Mouse (Mus musculus) liver, embryonic 12.5 days (tissue): ENCODE measurements around the gene Papss1. TPM values are rescaled to one million over a fixed set of nuclear protein-coding genes. Genes with fewer than 3 reads are reported as not detected.

Experiments
- ATAC-seq: fragments of 200-750 bp; cut with Nextera tagmentation; 2 replicates; pipeline ENCODE4 v1.8.0; 2017; ENCODE audit warnings: moderate number of reproducible peaks, mild to moderate bottlenecking, moderate library complexity
- H3K27ac ChIP-seq: fragments of 300-500 bp; sonication (generic); 2 replicates; pipeline ENCODE4 v1.5.1; 2016; ENCODE audit warnings: mild to moderate bottlenecking
- H3K27me3 ChIP-seq: fragments of 300-500 bp; sonication (generic); replicated peaks from 2 replicates; pipeline ENCODE4 v1.6.1; 2016; ENCODE audit warnings: mild to moderate bottlenecking, moderate library complexity
- H3K36me3 ChIP-seq: fragments of 300-500 bp; sonication (generic); 2 replicates; pipeline ENCODE4 v1.6.1; 2016; ENCODE audit warnings: mild to moderate bottlenecking, moderate library complexity
- H3K4me1 ChIP-seq: fragments of 300-500 bp; sonication (generic); 2 replicates; pipeline ENCODE4 v1.6.1; 2016
- H3K4me2 ChIP-seq: fragments of 300-500 bp; sonication (generic); 2 replicates; pipeline ENCODE4 v1.6.1; 2016; ENCODE audit warnings: mild to moderate bottlenecking, moderate library complexity
- H3K4me3 ChIP-seq: fragments of 300-500 bp; sonication (generic); 2 replicates; pipeline ENCODE4 v1.5.1; 2016; ENCODE audit warnings: mild to moderate bottlenecking, moderate library complexity
- H3K9ac ChIP-seq: fragments of 300-500 bp; sonication (generic); 2 replicates; pipeline ENCODE4 v1.6.1; 2016; ENCODE audit warnings: mild to moderate bottlenecking, moderate library complexity
- H3K9me3 ChIP-seq: fragments of 300-500 bp; sonication (generic); replicated peaks from 2 replicates; pipeline ENCODE4 v1.6.1; 2016; ENCODE audit warnings: mild to moderate bottlenecking, moderate library complexity
- WGBS: fragments of 180-500 bp; shearing (Covaris S2); methylation state at CpG from one replicate; pipeline ENCODE4 v1.1.7; 2016; ENCODE audit not compliant: insufficient replicate concordance; 5-methylcytosine and 5-hydroxymethylcytosine counted together
- polyA plus RNA-seq: library from polyadenylated mRNA; unstranded; fragments of >200 nt; fragmentation: Nextera tagmentation; extraction: Ambion mirVana; gene quantifications from 2 replicates; pipeline ENCODE4 v1.2.1, GENCODE M21; 2016

Gene Papss1
- polyA plus RNA-seq, 1 experiment from 2014 or later: 15.1 TPM

DNA sequence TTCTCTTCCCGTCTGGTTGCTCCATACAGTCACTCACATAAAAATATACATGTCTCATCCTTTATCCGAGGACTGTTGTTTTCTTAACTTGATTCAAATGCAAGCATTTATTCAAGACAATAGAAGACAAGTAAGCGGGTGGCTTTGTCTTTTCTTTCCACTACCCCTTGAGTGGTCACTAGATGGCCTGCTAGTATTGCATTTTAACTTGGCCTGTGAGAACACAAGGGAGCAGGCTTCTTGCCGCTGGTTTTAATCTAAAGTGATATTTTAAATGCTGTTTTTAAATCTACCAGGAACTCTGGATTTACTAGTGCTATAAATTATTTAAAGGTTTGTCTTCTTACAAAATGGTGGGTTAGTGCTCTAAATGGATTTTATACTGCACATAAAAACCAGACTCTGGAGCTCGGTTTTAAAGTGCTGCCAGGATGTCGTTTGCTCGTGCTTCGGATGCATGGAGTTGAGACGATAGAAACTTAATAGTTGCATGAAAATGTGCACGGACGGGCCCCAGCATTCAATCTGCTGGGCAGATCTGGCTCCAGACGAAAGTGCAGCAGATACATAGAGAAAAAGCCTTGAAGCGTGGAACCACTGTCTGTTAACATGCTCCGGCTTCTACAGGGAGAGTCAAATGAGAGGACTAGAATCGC lies 28.7 kb downstream of the Papss1 start:
- 83% methylated on average over 15 of the region's 15 CpGs for WGBS
- H3K27me3 ChIP-seq: no peaks in the 10 kb centered on the region
- H3K4me2 ChIP-seq: no peak overlapping the region
- ATAC-seq: no peak
- no peaks in the 10 kb centered on the region for H3K4me1 ChIP-seq
- no peak overlapping the region for H3K9ac ChIP-seq
- no peak overlapping the region for H3K4me3 ChIP-seq
- no peaks in the 10 kb centered on the region for H3K9me3 ChIP-seq
- H3K27ac ChIP-seq: no peak overlapping the region
- H3K36me3 ChIP-seq: peaks cover 18% of the 10 kb centered on the region; the same call in 1 of the 2 replicates

DNA sequence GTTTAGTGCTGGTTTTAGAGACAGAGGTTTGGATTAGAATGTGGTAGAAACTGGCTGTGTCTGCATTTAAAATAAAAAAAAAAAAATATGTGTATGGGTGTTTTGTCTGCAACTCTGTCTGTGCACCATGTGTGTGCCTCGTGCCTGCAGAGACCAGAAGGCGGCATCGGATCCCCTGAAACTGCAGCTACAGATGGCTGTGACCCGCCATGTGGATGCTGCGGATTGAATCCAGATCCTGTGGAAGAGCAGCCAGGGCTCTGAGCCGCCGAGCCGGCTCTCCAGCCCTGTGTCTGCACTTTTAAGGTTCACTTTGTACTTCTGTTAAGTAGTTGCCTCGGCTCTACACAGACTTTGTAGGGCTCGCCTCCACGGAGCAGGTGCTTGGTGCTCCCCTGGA lies 29.8 kb downstream of the Papss1 start:
- Histone ChIP-seq H3K4me1 (no peaks in the 10 kb centered on the region), H3K9ac (no peak overlapping the region), H3K27ac (no peak overlapping the region), H3K4me2 (no peak overlapping the region), H3K9me3 (no peaks in the 10 kb centered on the region), H3K4me3 (no peak overlapping the region), H3K36me3 (peaks cover 10% of the 10 kb centered on the region; the same call in 1 of the 2 replicates), H3K27me3 (no peaks in the 10 kb centered on the region)
- 83% methylated on average over 11 of the region's 11 CpGs for WGBS
- no peak for ATAC-seq

DNA sequence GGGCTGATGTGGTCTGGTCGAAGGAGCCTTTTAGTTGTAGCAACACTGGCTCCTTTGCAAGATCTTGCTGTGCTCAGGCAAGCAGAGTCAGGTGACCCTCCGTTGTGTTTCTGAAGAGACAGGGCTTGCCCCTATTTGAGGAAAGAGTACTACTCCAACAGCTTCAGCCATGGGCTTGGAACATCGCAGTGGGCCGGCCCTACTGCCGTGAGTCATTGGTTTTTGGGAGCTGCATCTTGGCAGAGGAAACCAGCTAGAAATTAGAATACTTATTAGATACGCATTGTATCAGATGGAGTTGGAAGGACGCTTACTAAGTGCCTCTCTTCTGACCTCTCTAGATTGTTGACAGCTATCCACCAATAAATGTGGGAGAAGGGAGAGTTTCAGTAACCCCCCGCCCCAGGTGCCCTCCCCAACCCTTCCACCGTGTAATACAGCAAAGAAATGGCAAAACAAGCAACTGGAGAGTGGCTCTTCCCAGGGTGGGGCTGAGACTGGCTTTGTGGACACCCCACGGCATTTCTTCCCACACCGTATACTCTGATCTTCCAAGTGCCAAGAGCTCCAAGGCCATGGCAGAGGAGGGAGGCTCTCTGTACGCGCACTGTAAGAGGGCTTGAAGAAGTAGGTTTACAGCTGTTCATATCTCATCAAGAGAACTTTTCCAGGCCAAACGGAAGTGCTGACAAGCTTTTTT lies 31.1 kb downstream of the Papss1 start:
- Histone ChIP-seq H3K9ac (no peak overlapping the region), H3K4me3 (no peak overlapping the region), H3K4me2 (no peak overlapping the region), H3K36me3 (peaks cover 10% of the 10 kb centered on the region; the same call in 1 of the 2 replicates), H3K27ac (no peak overlapping the region), H3K27me3 (no peaks in the 10 kb centered on the region), H3K9me3 (no peaks in the 10 kb centered on the region), H3K4me1 (no peaks in the 10 kb centered on the region)
- WGBS: 84% methylated on average over 14 of the region's 14 CpGs
- no peak for ATAC-seq

DNA sequence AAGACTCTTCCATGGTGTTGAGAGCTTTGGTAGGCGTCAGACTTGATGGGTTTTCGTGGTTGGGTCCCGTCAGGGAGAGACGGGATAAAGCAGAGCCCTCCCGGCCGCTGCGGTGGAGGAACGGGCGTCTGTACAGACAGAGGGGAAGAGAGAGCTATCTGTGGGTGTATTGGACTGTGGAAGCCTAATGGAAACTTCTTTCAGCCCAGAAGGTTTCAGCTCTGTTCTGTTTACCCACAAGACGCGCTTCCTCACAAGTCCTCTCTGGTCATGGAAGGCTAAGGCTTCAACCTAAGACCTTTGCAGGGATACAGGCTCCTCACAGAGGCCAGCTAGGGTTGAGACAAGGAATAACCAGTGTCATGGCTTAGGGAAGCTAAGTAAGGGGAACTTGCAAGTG lies 36.2 kb downstream of the Papss1 start:
- Histone ChIP-seq H3K4me3 (no peak overlapping the region), H3K4me2 (no peak overlapping the region), H3K27me3 (no peaks in the 10 kb centered on the region), H3K4me1 (no peaks in the 10 kb centered on the region), H3K9ac (no peak overlapping the region), H3K9me3 (no peaks in the 10 kb centered on the region), H3K27ac (no peak overlapping the region), H3K36me3 (peaks cover 16% of the 10 kb centered on the region)
- ATAC-seq: no peak
- WGBS: 81% methylated on average over 11 of the region's 11 CpGs

DNA sequence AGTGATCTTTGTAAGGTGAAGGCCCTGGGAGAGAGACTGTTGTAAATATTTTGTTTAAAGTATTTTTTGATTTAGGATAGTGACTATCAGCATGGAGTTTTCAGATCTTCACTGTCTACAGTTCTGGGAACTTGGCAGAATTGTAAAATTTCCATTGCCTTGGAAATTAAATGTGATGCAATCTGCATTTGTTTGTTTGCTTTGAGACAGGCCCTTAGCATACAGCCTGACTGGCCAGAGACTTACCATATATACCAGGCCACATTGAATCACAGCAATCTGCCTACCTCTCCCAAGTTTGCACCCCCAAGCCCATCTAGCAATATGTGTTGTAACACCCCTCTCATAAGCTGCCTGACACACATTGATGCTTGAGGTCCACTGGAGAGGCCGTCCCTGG lies 36.8 kb downstream of the Papss1 start:
- Histone ChIP-seq H3K9ac (no peak overlapping the region), H3K36me3 (peaks cover 18% of the 10 kb centered on the region)
- WGBS: 67% methylated on average over 1 of the region's 1 CpGs

DNA sequence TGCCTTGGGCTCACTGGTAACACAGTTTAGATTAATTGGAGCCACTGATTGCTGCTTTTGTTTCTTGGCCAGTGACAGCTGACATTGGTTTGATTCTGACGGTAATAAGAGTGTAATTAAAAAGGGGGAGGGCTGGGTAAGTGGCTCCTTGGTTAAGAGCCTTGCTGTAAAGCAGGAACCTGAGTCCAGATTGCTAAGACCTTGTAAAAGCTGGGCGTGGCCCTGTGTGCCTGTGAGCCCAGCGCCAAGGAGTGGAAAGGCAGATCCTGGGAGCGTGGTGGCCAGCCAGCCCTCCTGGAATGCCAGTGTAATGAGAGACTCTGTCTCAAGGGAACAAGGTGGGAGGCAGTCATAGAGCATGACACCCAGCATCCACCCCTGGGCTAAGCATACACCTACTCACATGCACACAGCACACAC lies 38.4 kb downstream of the Papss1 start:
- no peak overlapping the region for H3K4me3 ChIP-seq
- no peaks in the 10 kb centered on the region for H3K4me1 ChIP-seq
- ATAC-seq: no peak
- peaks cover 23% of the 10 kb centered on the region for H3K36me3 ChIP-seq
- no peak overlapping the region for H3K9ac ChIP-seq
- H3K4me2 ChIP-seq: no peak overlapping the region
- H3K27ac ChIP-seq: no peak overlapping the region
- WGBS: 67% methylated on average over 4 of the region's 4 CpGs
- no peaks in the 10 kb centered on the region for H3K9me3 ChIP-seq
- no peaks in the 10 kb centered on the region for H3K27me3 ChIP-seq

More for the DNA sequence above, 36.8 kb downstream of the Papss1 start:
- Histone ChIP-seq H3K4me3 (no peak overlapping the region), H3K4me2 (no peak overlapping the region), H3K4me1 (no peaks in the 10 kb centered on the region), H3K27me3 (no peaks in the 10 kb centered on the region), H3K27ac (no peak overlapping the region), H3K9me3 (no peaks in the 10 kb centered on the region)
- ATAC-seq: no peak

DNA sequence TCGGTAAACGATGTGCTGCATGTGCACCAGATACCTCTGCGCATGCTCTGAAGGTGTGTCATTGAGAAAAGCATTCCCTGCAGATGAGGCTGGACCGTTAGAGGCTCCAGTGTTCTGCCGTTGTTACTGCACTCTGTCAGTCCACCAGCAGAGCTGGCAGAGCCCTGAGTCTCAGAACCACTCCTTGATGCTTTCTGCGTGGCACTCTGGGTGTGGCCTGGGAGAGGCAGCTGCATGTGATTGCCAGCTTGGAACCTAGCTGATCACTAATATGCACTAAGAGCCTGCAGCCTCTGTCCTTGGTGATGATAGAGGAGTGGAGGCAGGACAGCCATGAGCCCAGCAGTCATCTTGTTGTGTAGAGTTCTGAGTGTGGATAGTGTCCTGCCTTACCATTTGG lies 43.5 kb downstream of the Papss1 start:
- Histone ChIP-seq H3K4me1 (no peaks in the 10 kb centered on the region), H3K9me3 (no peaks in the 10 kb centered on the region), H3K4me3 (no peak overlapping the region), H3K36me3 (peaks cover 23% of the 10 kb centered on the region), H3K27me3 (no peaks in the 10 kb centered on the region), H3K27ac (no peak overlapping the region), H3K4me2 (no peak overlapping the region), H3K9ac (no peak overlapping the region)
- ATAC-seq: no peak
- WGBS: 79% methylated on average over 6 of the region's 6 CpGs

DNA sequence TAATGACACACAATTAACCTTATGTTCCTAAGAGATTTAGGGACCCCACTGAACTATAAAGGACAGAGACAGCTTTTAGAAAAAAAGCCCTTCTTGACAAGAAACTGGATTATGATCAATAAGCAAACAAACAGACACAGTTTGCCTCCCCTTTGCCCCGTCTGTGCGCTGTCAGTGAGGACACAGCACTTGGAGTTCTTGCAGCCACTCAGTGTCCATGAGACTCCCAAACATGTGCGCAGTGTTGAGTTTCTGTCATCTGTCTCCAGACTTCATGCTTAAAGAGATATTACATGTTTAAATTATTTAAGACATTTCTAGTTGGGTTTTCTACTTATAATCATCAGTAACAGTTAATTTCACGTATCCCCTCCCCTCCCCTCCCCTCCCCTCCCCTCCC lies 45.1 kb downstream of the Papss1 start:
- Histone ChIP-seq H3K4me3 (no peak overlapping the region), H3K36me3 (peaks cover 23% of the 10 kb centered on the region), H3K4me2 (no peak overlapping the region), H3K4me1 (no peaks in the 10 kb centered on the region), H3K9me3 (no peaks in the 10 kb centered on the region), H3K27me3 (no peaks in the 10 kb centered on the region), H3K27ac (no peak overlapping the region), H3K9ac (no peak overlapping the region)
- no peak for ATAC-seq
- 71% methylated on average over 4 of the region's 4 CpGs for WGBS

DNA sequence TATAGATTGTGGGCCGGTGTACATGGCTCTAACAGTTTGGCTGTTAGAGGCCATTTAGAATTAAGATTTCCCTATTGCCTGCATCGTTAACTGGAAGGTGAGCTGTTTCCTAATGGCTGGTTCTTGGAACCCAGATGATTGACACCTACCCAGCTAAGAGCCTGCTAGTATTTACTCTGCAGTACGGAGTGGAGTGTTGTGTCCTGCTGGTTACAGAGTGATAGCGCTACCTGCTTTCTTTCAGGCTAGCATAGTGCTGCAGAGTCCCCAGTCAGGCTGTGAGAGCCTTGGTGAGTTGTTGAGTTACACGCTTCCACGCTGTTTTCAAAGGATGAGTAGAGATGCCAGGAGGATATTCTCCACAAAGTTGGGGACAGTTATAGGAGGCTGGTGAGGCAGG lies 46.0 kb downstream of the Papss1 start:
- 68% methylated on average over 6 of the region's 6 CpGs for whole genome bisulfite sequencing
- Histone ChIP-seq H3K4me2 (no peak overlapping the region), H3K9me3 (no peaks in the 10 kb centered on the region), H3K4me3 (no peak overlapping the region), H3K27ac (no peak overlapping the region), H3K9ac (no peak overlapping the region), H3K27me3 (no peaks in the 10 kb centered on the region), H3K36me3 (peaks cover 23% of the 10 kb centered on the region), H3K4me1 (no peaks in the 10 kb centered on the region)
- no peak for ATAC-seq

DNA sequence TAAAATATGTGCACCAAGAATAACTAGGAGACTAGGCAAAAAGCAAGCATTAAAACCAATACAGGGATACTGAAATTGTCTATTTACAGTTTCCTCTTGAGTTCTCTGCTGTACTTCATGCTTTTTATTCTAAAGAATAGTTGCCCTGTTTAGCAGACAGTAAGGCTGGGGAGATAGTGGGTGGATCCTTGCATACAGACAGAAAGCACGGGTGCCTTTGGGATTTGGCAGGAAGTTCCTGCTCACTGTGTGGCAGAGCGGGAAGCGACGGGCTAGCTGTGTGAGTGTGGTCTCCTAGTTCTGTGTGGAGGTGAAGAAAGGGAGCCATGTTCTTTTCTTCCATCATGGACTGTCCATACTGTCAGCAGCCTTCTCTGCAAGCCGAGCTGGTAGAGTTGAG lies 48.3 kb downstream of the Papss1 start:
- ATAC-seq: no peak
- Histone ChIP-seq H3K4me3 (no peak overlapping the region), H3K4me1 (no peaks in the 10 kb centered on the region), H3K27ac (no peak overlapping the region), H3K4me2 (no peak overlapping the region), H3K36me3 (peaks cover 12% of the 10 kb centered on the region), H3K27me3 (no peaks in the 10 kb centered on the region), H3K9me3 (no peaks in the 10 kb centered on the region), H3K9ac (no peak overlapping the region)
- 74% methylated on average over 5 of the region's 5 CpGs for WGBS

DNA sequence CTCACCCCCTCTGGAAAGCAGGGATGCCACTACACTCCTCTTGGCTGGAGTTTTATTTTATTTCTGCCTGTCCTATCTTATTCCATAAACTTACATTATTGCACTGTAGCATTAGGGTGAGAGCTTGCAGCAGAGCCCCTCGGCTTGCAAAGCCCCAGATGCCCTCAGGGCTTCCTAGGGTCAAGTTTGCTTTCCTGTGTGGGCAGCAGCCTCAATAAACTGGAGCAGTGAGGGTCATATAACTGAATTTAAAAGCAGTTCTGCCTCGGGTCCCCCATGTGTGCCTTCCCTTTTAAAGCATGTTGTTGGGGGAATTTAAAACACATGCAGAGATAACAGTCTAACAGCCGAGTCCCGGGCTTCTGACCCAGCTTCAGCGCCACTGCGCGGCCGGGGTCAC lies 49.5 kb downstream of the Papss1 start:
- no peak overlapping the region for H3K4me3 ChIP-seq
- ATAC-seq: no peak
- no peaks in the 10 kb centered on the region for H3K27me3 ChIP-seq
- no peaks in the 10 kb centered on the region for H3K4me1 ChIP-seq
- H3K9me3 ChIP-seq: no peaks in the 10 kb centered on the region
- peaks cover 9% of the 10 kb centered on the region for H3K36me3 ChIP-seq
- no peak overlapping the region for H3K27ac ChIP-seq
- WGBS: 77% methylated on average over 8 of the region's 8 CpGs
- H3K4me2 ChIP-seq: no peak overlapping the region
- no peak overlapping the region for H3K9ac ChIP-seq

DNA sequence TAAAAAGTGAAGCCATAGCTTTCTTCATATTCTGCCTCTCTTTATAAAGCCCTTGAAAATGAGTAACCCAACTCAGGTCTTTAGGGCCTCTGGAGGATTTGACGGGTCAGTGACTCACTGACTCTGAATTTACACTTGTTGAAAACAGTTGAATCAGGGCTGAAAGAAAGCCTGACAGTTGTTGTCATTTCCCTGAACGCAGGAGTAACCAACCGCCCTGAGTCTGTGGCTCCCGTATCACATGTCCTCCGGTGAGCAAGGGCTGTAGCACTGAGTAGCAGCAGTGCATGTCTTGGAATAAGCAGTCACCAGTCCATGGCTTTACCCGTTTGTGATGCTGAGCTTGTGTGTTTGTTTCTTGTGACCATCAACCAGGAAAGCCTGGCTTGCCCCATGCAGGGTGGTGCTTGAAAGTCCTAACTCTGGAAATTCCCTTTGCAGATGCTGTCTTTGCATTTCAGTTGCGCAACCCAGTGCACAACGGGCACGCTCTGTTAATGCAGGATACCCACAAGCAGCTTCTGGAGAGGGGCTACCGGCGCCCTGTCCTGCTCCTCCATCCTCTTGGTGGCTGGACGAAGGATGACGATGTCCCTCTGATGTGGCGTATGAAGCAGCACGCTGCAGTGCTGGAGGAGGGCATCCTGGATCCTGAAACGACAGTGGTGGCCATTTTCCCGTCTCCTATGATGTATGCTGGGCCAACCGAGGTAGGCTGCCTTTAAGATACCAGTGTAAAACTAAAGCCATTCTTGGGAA lies 54.2 kb downstream of the Papss1 start:
- Histone ChIP-seq H3K4me3 (no peak overlapping the region), H3K27ac (no peak overlapping the region), H3K36me3 (peaks cover 11% of the 10 kb centered on the region), H3K27me3 (no peaks in the 10 kb centered on the region), H3K4me2 (no peak overlapping the region), H3K9me3 (no peaks in the 10 kb centered on the region), H3K4me1 (no peaks in the 10 kb centered on the region), H3K9ac (no peak overlapping the region)
- no peak for ATAC-seq
- WGBS: 78% methylated on average over 18 of the region's 18 CpGs
